In the genomic region with DNA sequence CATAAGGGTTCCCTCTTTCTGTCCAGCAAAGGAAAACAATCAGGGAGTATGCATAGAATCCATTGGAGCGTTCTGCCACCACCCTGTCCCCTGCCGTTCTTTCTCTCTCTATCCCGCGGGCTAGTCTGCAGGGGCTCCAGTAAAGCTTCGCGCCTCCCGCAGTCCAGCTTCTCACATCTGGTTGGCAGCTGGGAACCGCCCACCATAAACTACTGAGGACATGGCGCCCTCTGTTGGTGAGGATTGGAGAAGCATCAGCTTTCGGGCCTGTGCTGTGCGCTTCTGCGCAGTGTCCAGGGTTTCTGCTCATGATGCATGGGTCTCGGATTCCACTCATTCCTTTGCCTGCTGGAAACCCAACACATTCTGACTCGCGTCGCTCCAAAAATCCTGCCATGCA, we compare ENCODE assay signal across 7 mouse cellular contexts. TPM values are rescaled to one million over a fixed set of nuclear protein-coding genes. Genes with fewer than 3 reads are reported as not detected.
DNase-seq lines count a peak whose midpoint lies in the region; ATAC-seq and TF ChIP-seq lines count a peak whose summit lies in the region.

No protein-coding gene starts in this region.

- TF ChIP-seq CTCF in small intestine, adult 2 months (IDR thresholded peaks at IDR 0.05; ENCODE audit: extremely low read depth, insufficient read length, insufficient replicate concordance, low read depth, low read length), result peak; percentile 91

- H3K9me3 ChIP-seq in intestine, embryonic 16.5 days (ENCODE audit: control insufficient read depth, low read length), result no peaks in the 10 kb centered on the region
- H3K9me3 ChIP-seq in midbrain, embryonic 13.5 days, result no peaks in the 10 kb centered on the region

- 0 out of 2 replicates have a peak overlapping the region, but pooled peaks have one; percentile 23 for H3K4me3 ChIP-seq in intestine, embryonic 16.5 days (ENCODE audit: low read length)
- H3K4me3 ChIP-seq in midbrain, embryonic 13.5 days (replicated peaks), result peak overlapping the region; percentile 36; the same call in 1 of the 2 replicates
- H3K4me3 ChIP-seq in small intestine, adult 2 months (ENCODE audit: low read depth, low read length), result no peak overlapping the region

- H3K27ac ChIP-seq in intestine, embryonic 16.5 days (ENCODE audit: low read length), result no peak overlapping the region
- no peak overlapping the region for H3K27ac ChIP-seq in midbrain, embryonic 13.5 days
- no peak overlapping the region for H3K27ac ChIP-seq in small intestine, adult 2 months (ENCODE audit: insufficient read depth, low read depth, low read length)

- peak; percentile 83 for ATAC-seq in intestine, embryonic 16.5 days
- peak; percentile 73 for ATAC-seq in midbrain, embryonic 13.5 days

- no peaks in the 10 kb centered on the region for H3K36me3 ChIP-seq in intestine, embryonic 16.5 days (ENCODE audit: control insufficient read depth, insufficient read depth, low read length)
- H3K36me3 ChIP-seq in midbrain, embryonic 13.5 days, result no peaks in the 10 kb centered on the region
- no peaks in the 10 kb centered on the region for H3K36me3 ChIP-seq in small intestine, adult 2 months (ENCODE audit: control insufficient read depth, insufficient read depth, low read length)

- H3K9ac ChIP-seq in intestine, embryonic 16.5 days (ENCODE audit: low read depth, low read length), result no peak overlapping the region
- no peak overlapping the region for H3K9ac ChIP-seq in midbrain, embryonic 13.5 days (replicated peaks)

- DNase-seq in adrenal gland, adult (ENCODE audit: inconsistent age in 2 of 2, low spot score in 1 of 2), result peak; percentile 94 to 98
- DNase-seq in embryo, embryonic 11 days, result peak; percentile 94
- peak; percentile 79 to 91 for DNase-seq in gastrocnemius, postnatal 4 days (ENCODE audit: low spot score in 2 of 2)
- DNase-seq in left cerebral cortex, postnatal 36 days (ENCODE audit: low spot score in 2 of 2), result peak; percentile 90 to 91

- peaks cover 57% of the 10 kb centered on the region for H3K27me3 ChIP-seq in intestine, embryonic 16.5 days (replicated peaks; ENCODE audit: control insufficient read depth, insufficient read depth, low read length)
- peaks cover 58% of the 10 kb centered on the region for H3K27me3 ChIP-seq in midbrain, embryonic 13.5 days
- H3K27me3 ChIP-seq in small intestine, adult 2 months (ENCODE audit: control insufficient read depth, insufficient read depth, low read length), result peaks cover 58% of the 10 kb centered on the region

- 0% methylated on average over 16 of the region's 16 CpGs for WGBS in intestine, embryonic 16.5 days
- WGBS in midbrain, embryonic 13.5 days, result 0% methylated on average over 16 of the region's 16 CpGs
- WGBS in small intestine, adult 2 months, result 3% methylated on average over 16 of the region's 16 CpGs

- peak; percentile 32; the same call in 1 of the 2 replicates for TF ChIP-seq POLR2A in small intestine, adult 2 months (IDR thresholded peaks at IDR 0.05; ENCODE audit: low read depth, low read length)

- 0 out of 2 replicates have a peak overlapping the region, but pooled peaks have one; percentile 23 for H3K4me2 ChIP-seq in intestine, embryonic 16.5 days (ENCODE audit: low read depth, low read length)
- H3K4me2 ChIP-seq in midbrain, embryonic 13.5 days (replicated peaks), result peak overlapping the region; percentile 65

- intact Hi-C loops in left cerebral cortex, postnatal 36 days (cut with DNase I), result loop anchor here (2.0 kb wide), 1 partner anchor 19 kb away; no protein-coding TSS in a partner anchor

- peaks cover 21% of the 10 kb centered on the region for H3K4me1 ChIP-seq in intestine, embryonic 16.5 days (ENCODE audit: control insufficient read depth, insufficient read depth, low read length)
- H3K4me1 ChIP-seq in midbrain, embryonic 13.5 days (replicated peaks), result peaks cover 49% of the 10 kb centered on the region
- peaks cover 10% of the 10 kb centered on the region for H3K4me1 ChIP-seq in small intestine, adult 2 months (ENCODE audit: control insufficient read depth, insufficient read depth, insufficient read length, low read length)

RNA-seq across cellular contexts. Expression of a gene that starts 16.8 kb away (rescaled TPM):
- under 1 TPM; 0.13 to 0.27 TPM for total RNA-seq in gastrocnemius, postnatal 4 days (2021)
- polyA plus RNA-seq in intestine, embryonic 16.5 days (2015; fragmentation: Nextera tagmentation; extraction: Ambion mirVana), result 0.05 and 0.09 TPM in 2 replicates
- 10 to 100 TPM in 1 of 2 experiments, 1 to 10 TPM in 1; 8.5 to 12.7 TPM for total RNA-seq in left cerebral cortex, postnatal 36 days (2021)
- polyA plus RNA-seq in midbrain, embryonic 13.5 days (2015; fragmentation: Nextera tagmentation; extraction: Ambion mirVana), result 0.35 and 0.45 TPM in 2 replicates
- polyA plus RNA-seq in small intestine, adult 2 months (2012; rRNA removed), result 0.14 and 0.57 TPM in 2 replicates

RNA-seq across cellular contexts. Expression of a gene that starts 36.4 kb away (rescaled TPM):
- 1 to 10 TPM; 1.1 to 1.8 TPM for total RNA-seq in gastrocnemius, postnatal 4 days (2021)
- 0.22 and 0.49 TPM in 2 replicates for polyA plus RNA-seq in intestine, embryonic 16.5 days (2015; fragmentation: Nextera tagmentation; extraction: Ambion mirVana)
- total RNA-seq in left cerebral cortex, postnatal 36 days (2021), result 1 to 10 TPM; 1.4 to 4.0 TPM
- polyA plus RNA-seq in midbrain, embryonic 13.5 days (2015; fragmentation: Nextera tagmentation; extraction: Ambion mirVana), result 2.4 and 2.5 TPM in 2 replicates
- 2.0 and 6.0 TPM in 2 replicates for polyA plus RNA-seq in small intestine, adult 2 months (2012; rRNA removed)

RNA-seq across cellular contexts. Expression of a gene that starts 46.7 kb away (rescaled TPM):
- total RNA-seq in gastrocnemius, postnatal 4 days (2021), result under 1 TPM; 0.12 to 0.18 TPM
- polyA plus RNA-seq in intestine, embryonic 16.5 days (2015; fragmentation: Nextera tagmentation; extraction: Ambion mirVana), result 0.07 and 0.18 TPM in 2 replicates
- 100 to 1,000 TPM; 384 to 481 TPM for total RNA-seq in left cerebral cortex, postnatal 36 days (2021)
- polyA plus RNA-seq in midbrain, embryonic 13.5 days (2015; fragmentation: Nextera tagmentation; extraction: Ambion mirVana), result 4.8 and 7.1 TPM in 2 replicates
- 1.2 and 2.1 TPM in 2 replicates for polyA plus RNA-seq in small intestine, adult 2 months (2012; rRNA removed)

RNA-seq across cellular contexts. Expression of a gene that starts 59.1 kb away (rescaled TPM):
- 10 to 100 TPM; 26.1 to 29.4 TPM for total RNA-seq in gastrocnemius, postnatal 4 days (2021)
- 0.15 and 0.17 TPM in 2 replicates for polyA plus RNA-seq in intestine, embryonic 16.5 days (2015; fragmentation: Nextera tagmentation; extraction: Ambion mirVana)
- under 1 TPM in 1 of 2 experiments, not detected in 1; 0.14 TPM for total RNA-seq in left cerebral cortex, postnatal 36 days (2021)
- polyA plus RNA-seq in midbrain, embryonic 13.5 days (2015; fragmentation: Nextera tagmentation; extraction: Ambion mirVana), result 0.08 TPM in 1 of 2 replicates, not detected in the other
- polyA plus RNA-seq in small intestine, adult 2 months (2012; rRNA removed), result 1.5 TPM in 1 of 2 replicates, not detected in the other
